Mouse (Mus musculus) spleen, adult 12 weeks (tissue): ENCODE data around the gene B4galt1.

Experiments used
- DNase-seq: peaks from one replicate; pipeline ENCODE4 v3.0.0; 2022; ENCODE audit warnings: low spot score

Gene B4galt1

GRCm38 (mm10) chr4:40840448-40840847, 13.4 kb downstream of the B4galt1 start:
- DNase-seq: no peak

DNA sequence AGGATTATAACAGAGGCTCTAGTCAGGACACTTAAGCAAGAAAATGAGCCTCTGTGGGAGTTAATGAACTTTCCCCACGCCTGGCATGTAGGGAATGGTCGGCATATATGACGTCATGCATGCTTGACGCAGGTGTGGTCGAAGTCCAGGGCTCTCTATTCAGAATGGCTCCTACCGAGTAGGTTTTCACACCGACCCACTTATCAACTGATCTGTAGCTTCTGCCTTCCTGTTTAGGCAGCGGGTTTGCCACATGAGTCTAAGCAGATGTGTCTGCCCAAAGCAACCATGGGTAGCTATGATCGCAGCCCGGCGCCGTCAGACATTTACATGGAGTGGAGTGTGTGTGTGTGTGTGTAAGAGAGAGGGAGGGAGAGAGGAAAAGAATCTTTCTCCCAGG, 14.6 kb downstream of the B4galt1 start:
- no peak for DNase-seq

- DNase-seq: no peak
These were observed 16.1 kb downstream of the B4galt1 start for GRCm38 (mm10) chr4:40837451-40838285.

GRCm38 (mm10) chr4:40837008-40837407, 16.8 kb downstream of the B4galt1 start:
- no peak for DNase-seq

- DNase-seq: no peak
These were observed 18.9 kb downstream of the B4galt1 start for GRCm38 (mm10) chr4:40834872-40835271.

DNA sequence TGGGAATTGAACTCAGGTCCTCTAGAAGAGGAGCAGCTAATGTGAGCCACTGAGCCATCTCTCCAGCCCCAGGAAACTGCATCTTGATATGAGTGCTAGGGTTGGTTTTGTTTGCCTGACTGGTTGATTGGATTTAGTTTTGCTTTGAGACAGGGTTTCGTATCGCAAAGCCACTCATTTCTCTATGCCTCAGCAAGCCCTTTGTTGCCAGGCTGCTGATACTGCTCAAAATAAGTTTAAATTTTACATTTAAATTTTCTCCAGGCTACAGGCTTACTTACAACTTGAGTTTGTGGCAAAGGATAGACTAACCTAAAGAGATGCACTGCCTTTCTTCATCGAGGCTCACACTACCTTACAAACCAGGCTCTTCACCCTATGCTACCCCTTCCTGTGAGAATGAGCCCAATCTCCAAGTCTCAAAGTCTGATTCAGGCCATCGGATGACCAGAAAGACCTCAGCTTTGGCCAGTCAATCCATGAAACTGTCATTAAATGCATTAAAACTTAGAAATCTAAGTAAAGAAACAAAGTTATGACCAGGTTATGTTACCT, 19.5 kb downstream of the B4galt1 start:
- no peak for DNase-seq

DNA sequence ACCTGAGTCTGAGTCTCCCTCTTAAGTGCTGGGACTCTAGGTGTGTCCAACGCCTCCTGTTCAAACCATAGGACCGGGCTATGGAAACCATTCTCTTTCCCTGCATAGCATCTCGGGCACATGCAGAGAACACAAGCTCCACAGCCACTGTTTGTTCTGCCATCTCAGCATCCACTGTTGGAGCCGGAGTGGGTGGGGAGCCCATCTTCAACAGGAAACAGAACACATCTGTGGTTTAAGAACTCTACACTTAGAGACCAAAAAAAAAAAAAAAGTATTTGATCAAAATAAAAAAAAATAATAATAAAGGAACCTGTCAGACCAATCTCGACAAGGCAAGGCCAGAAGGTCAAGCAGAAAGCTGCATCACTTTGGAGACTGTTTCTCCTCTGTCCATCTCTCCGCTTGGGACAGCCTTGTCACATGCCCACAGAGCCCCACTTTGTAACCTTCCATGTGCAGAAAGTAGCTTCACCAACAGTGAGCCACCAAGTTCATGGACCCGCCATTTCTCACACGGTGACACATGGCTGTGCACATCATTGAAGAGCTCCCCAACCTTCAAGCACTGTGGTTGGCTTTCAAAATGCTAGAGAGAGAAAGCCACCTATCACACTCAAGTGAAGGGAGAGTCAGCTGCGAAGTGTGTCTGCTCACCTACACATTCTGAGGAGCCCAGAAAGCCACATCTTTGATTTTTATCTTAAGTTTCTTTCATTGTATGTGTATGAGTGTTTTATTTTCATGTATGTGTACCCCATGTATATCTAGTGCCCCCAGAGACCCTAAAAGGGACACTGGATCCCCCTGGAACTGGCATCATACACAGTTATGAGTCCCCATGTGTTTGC, 20.2 kb downstream of the B4galt1 start:
- DNase-seq: no peak

GRCm38 (mm10) chr4:40830530-40830929, 23.3 kb downstream of the B4galt1 start:
- no peak for DNase-seq

- no peak for DNase-seq
These were observed 24.0 kb downstream of the B4galt1 start for GRCm38 (mm10) chr4:40829654-40830400.

GRCm38 (mm10) chr4:40828910-40829309, 24.9 kb downstream of the B4galt1 start:
- DNase-seq: no peak

DNA sequence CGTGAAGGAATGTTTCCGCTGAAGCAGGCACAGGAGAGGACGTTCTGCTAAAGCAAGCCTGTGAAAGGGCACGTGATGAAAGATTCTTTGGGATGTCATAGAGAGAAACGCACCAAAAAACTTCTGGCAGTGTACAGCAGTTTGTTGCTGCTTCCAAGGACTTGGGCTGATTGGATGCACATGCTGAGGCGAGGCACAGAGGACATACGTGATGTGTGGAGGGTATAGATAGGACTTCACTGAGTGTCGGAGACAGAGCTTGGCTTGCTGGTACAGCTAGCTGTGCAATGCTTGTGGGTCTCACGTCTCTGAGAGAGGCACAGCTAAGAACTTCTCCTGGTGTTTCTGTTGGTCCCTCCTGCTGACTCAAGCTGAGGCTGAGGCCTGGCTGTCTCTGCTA, 25.9 kb downstream of the B4galt1 start:
- DNase-seq: no peak

DNA sequence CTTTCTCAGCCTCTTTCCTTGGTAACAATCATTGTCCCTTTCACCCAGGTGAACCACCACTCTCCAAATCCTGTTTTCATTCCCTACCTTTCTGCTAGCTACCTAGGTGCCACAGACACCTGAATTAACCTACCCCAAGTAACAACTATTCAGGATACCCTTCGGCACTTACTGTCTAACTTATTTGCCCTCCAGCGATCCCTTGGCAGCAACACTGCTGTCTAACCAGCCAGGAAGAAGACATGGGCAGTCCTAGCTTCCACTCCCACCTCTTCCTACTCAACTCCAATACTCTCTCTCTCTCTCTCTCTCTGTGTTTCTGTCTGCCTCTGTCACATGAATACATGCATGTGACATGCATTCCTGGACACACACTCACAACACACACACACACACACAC, 27.0 kb downstream of the B4galt1 start:
- DNase-seq: no peak

DNA sequence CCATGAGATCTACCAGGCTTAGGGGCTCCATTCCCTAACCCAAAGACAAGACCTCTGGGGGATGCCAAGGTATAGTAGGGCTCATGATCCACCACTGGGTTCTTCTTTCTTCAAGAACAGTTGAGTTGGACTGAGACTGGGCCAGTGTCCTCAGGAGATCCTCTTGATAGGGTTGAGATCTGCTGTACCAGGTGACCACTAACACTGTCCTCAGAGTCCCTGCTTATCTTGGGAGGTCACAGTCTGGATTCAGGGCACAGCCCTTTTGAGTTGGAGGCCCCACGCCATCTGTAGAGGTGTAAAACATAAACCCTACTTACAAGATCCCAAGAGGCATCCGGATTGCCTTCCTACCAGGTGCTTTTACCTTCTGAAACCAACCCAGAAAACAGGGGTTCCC, 27.8 kb downstream of the B4galt1 start:
- no peak for DNase-seq

DNA sequence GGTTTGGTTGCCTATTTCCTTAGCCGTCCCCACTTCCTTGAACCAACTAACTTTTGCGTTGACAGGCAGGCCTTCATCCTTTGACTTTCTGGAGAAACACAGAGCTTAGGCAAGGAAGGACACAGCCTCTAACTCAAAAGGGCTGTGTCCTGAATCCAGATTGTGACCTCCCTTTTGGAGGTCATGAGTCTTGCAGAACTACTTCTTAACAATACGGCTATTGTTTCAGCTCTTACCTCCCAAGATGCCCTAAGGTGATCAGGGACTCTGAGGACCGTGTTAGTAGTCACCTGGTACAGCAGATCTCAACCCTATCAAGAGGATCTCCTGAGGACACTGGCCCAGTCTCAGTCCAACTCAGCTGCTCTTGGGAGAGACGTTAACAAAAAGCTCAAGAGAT, 28.7 kb downstream of the B4galt1 start:
- no peak for DNase-seq

DNA sequence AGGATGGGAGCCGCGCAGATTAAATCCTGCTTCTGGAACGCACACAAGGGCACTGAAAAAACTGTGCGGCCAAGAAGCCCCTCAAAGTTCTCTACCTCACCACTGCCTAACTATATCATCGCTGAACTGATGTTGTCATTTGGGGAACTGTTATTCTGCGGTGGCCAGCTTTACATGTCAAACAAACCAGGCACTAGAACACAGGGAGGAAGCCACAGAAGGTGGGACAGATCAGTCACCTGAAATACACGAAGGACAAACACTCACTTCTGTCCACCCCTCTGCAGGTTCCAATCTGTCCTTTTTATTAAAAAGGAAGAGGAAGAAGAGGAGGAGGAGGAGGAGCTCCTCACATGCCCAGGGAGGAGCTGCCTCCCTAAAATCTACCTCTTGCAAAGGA, 29.3 kb downstream of the B4galt1 start:
- no peak for DNase-seq

- DNase-seq: no peak
These were observed 30.1 kb downstream of the B4galt1 start for GRCm38 (mm10) chr4:40823664-40824063.

DNA sequence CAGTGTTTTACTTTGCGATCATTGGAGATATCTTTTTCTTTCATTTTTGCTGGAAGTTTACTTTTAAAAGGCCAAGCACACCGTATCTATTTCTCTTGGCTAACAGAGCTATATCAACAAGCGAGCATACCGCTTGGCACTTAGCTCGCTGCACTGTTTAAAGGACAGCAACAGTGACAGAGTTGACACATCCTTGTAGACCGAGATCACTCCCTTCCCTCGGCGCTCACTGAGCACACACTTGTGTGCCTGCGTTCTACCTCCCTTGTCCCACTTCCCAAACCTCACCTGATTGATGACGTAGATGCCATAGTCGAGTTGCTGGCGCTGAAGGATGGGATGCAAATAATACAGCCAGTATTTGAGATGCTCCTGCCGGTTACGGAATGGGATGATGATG, 30.7 kb downstream of the B4galt1 start:
- DNase-seq: no peak

- no peak for DNase-seq
These were observed 32.3 kb downstream of the B4galt1 start for GRCm38 (mm10) chr4:40821303-40822023.

- no peak for DNase-seq
These were observed 32.9 kb downstream of the B4galt1 start for GRCm38 (mm10) chr4:40820903-40821302.

GRCm38 (mm10) chr4:40820024-40820423, 33.8 kb downstream of the B4galt1 start:
- DNase-seq: no peak

DNA sequence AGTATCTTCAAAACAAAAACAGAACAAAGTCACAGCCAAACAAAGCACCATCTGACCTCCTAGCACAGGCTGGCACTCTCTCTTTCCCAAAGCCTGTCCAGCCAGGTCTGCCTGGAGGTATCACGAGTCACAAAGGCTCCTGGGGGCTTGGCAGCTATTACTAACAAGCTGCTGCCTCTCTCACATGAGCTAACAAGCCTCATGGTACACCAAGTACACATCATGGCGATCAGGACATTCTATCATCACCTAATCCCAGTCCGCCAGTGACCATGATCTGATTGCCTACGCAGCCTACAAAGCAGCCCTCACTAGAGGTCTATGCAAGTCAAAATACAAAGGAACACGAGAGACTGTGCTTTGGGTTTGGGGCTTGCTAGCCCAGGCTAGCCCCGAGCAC, 34.7 kb downstream of the B4galt1 start:
- no peak for DNase-seq

GRCm38 (mm10) chr4:40818421-40818820, 35.4 kb downstream of the B4galt1 start:
- DNase-seq: no peak
